Mouse (Mus musculus) CH12.LX (cell line): ENCODE data around the gene Cask. TPM values are rescaled to one million over a fixed set of nuclear protein-coding genes. Genes with fewer than 3 reads are reported as not detected.

Experiments used
- DNase-seq: peaks from one replicate; pipeline ENCODE4 v3.0.0-alpha.2; 2013; ENCODE audit errors: extremely low read depth
- H3K27ac ChIP-seq: 2 replicates; pipeline ENCODE4 v1.5.1; 2012; ENCODE audit warnings: low read depth, mild to moderate bottlenecking, control low read depth, moderate library complexity; ENCODE audit not compliant: insufficient read depth
- H3K27me3 ChIP-seq: replicated peaks from 2 replicates; pipeline ENCODE3; 2012; ENCODE audit warnings: inconsistent platforms
- H3K36me3 ChIP-seq, 2 experiments: replicated peaks in 1 of 2; 2 replicates each; pipeline versions ENCODE3 to v1.6.1; 2012; ENCODE audit warnings: inconsistent platforms in 1 of 2, low read length in 1 of 2, mild to moderate bottlenecking in 1 of 2, mixed read lengths in 1 of 2, moderate library complexity in 1 of 2; ENCODE audit not compliant: control insufficient read depth in 1 of 2, insufficient read depth in 1 of 2
- H3K4me1 ChIP-seq, 2 experiments: 2 replicates each; pipeline ENCODE4 v1.6.1; 2012; ENCODE audit warnings: inconsistent platforms in 1 of 2, moderate library complexity in 1 of 2; ENCODE audit not compliant: insufficient read depth in 2 of 2, control insufficient read depth in 1 of 2
- H3K4me2 ChIP-seq: 2 replicates; pipeline ENCODE4 v1.6.1; 2012; ENCODE audit warnings: low read depth, mild to moderate bottlenecking, control low read depth; ENCODE audit not compliant: poor library complexity, insufficient read depth, severe bottlenecking
- H3K4me3 ChIP-seq, 3 experiments: fragments of 150-350 bp in 1 of 3; sonication (generic) in 1 of 3; replicated peaks in 1 of 3; 2 replicates each; pipeline versions ENCODE3 to v1.5.1; 2011 to 2012; ENCODE audit warnings: low read depth in 2 of 3, low read length in 2 of 3, mild to moderate bottlenecking in 2 of 3, moderate library complexity in 2 of 3, control low read depth in 1 of 3, improper control_type of control experiment in 1 of 3, inconsistent platforms in 1 of 3, mixed read lengths in 1 of 3; ENCODE audit not compliant: poor library complexity in 1 of 3
- H3K79me2 ChIP-seq: replicated peaks from 2 replicates; pipeline ENCODE4 v1.6.1; 2012; ENCODE audit warnings: mild to moderate bottlenecking, moderate library complexity; ENCODE audit not compliant: control insufficient read depth, poor library complexity, insufficient read depth, severe bottlenecking; ENCODE audit errors: extremely low read depth
- H3K9ac ChIP-seq: 2 replicates; pipeline ENCODE4 v1.6.1; 2012; ENCODE audit warnings: low read depth, mild to moderate bottlenecking, control low read depth, moderate library complexity; ENCODE audit not compliant: insufficient read depth
- H3K9me3 ChIP-seq: replicated peaks from 2 replicates; pipeline ENCODE3; 2012; ENCODE audit warnings: low read length, inconsistent platforms, mixed read lengths
- BHLHE40 ChIP-seq: IDR thresholded peaks from 2 replicates; pipeline ENCODE4 v1.6.1; 2011; ENCODE audit warnings: mild to moderate bottlenecking, low read depth, low read length, improper control_type of control experiment
- CHD2 ChIP-seq: IDR thresholded peaks from 2 replicates; pipeline ENCODE4 v1.6.1; 2011; ENCODE audit warnings: low read length, improper control_type of control experiment
- E2F4 ChIP-seq: IDR thresholded peaks from 2 replicates; pipeline ENCODE4 v1.6.1; 2011; ENCODE audit warnings: low read depth, low read length, improper control_type of control experiment; ENCODE audit not compliant: insufficient replicate concordance
- EP300 ChIP-seq: IDR thresholded peaks from 2 replicates; pipeline ENCODE4 v1.6.1; 2011; ENCODE audit warnings: low read length, improper control_type of control experiment
- GABPA ChIP-seq: IDR thresholded peaks from 2 replicates; pipeline ENCODE4 v1.6.1; 2012; ENCODE audit warnings: low read depth, low read length, improper control_type of control experiment, inconsistent platforms; ENCODE audit not compliant: insufficient replicate concordance
- IRF4 ChIP-seq: IDR thresholded peaks from 2 replicates; pipeline ENCODE4 v1.6.1; 2014; ENCODE audit warnings: low read depth, mild to moderate bottlenecking, inconsistent platforms, low read length, improper control_type of control experiment
- MAX ChIP-seq: IDR thresholded peaks from 2 replicates; pipeline ENCODE4 v1.6.1; 2011; ENCODE audit warnings: low read length, improper control_type of control experiment
- MAZ ChIP-seq: IDR thresholded peaks from 2 replicates; pipeline ENCODE4 v1.6.1; 2012; ENCODE audit warnings: low read depth, mild to moderate bottlenecking, inconsistent platforms, low read length, improper control_type of control experiment, moderate library complexity
- POLR2A ChIP-seq: IDR thresholded peaks from 2 replicates; pipeline ENCODE4 v1.6.1; 2011; ENCODE audit warnings: low read depth, mild to moderate bottlenecking, improper control_type of control experiment, low read length
- POLR2AphosphoS2 ChIP-seq: IDR thresholded peaks from 2 replicates; pipeline ENCODE4 v1.6.1; 2011; ENCODE audit warnings: low read depth, low read length, improper control_type of control experiment
- RCOR1 ChIP-seq: conservative IDR thresholded peaks from 2 replicates; pipeline ENCODE4 v1.6.1; 2012; ENCODE audit warnings: low read depth, mild to moderate bottlenecking, inconsistent platforms, low read length, improper control_type of control experiment
- SIN3A ChIP-seq: IDR thresholded peaks from 2 replicates; pipeline ENCODE4 v1.6.1; 2012; ENCODE audit warnings: low read length, improper control_type of control experiment, inconsistent platforms
- SMC3 ChIP-seq: IDR thresholded peaks from 2 replicates; pipeline ENCODE4 v1.6.1; 2011; ENCODE audit warnings: low read depth, low read length, improper control_type of control experiment
- TBP ChIP-seq: conservative IDR thresholded peaks from 2 replicates; pipeline ENCODE4 v1.6.1; 2011; ENCODE audit warnings: low read depth, low read length, improper control_type of control experiment
- USF2 ChIP-seq: conservative IDR thresholded peaks from 2 replicates; pipeline ENCODE4 v1.6.1; 2011; ENCODE audit warnings: low read depth, low read length, improper control_type of control experiment
- ZKSCAN1 ChIP-seq: IDR thresholded peaks from 2 replicates; pipeline ENCODE4 v1.6.1; 2012; ENCODE audit warnings: low read depth, inconsistent platforms, low read length, improper control_type of control experiment, borderline replicate concordance
- dilution Hi-C: fragments of 300-500 bp; cut with MboI; formaldehyde crosslinking; loops from 2 replicates; pipeline ENCODE4 v1.14.3; 2020; ENCODE audit warnings: low sequenced_read_pairs; ENCODE audit not compliant: extremely low pct_unique_long_range_greater_than_20kb, extremely low pct_ligation_motif_present
- in situ Hi-C: fragments of 300-500 bp; cut with MboI; formaldehyde crosslinking; loops from 3 replicates; pipeline ENCODE4 v1.14.3; 2019; ENCODE audit warnings: low sequenced_read_pairs, low pct_ligation_motif_present, low pct_unique_long_range_greater_than_20kb, mixed read lengths
- polyA plus RNA-seq: library from polyadenylated mRNA; unstranded; fragments of >175 nt; gene quantifications from 2 replicates; pipeline ENCODE4 v1.2.1, GENCODE M21; 2012; ENCODE audit warnings: low read depth; ENCODE audit not compliant: insufficient read length
- total RNA-seq, 2 experiments: library from RNA; depleted of rRNA; stranded (reverse); fragments of 300-350 nt in 1 of 2; fragments of >200 nt in 1 of 2; gene quantifications; 2 replicates each; pipeline ENCODE4 v1.2.3; 2012 to 2014

Gene Cask
- total and polyA plus RNA-seq, 3 experiments: 0.40 to 5.0 (median 0.49) TPM

DNA sequence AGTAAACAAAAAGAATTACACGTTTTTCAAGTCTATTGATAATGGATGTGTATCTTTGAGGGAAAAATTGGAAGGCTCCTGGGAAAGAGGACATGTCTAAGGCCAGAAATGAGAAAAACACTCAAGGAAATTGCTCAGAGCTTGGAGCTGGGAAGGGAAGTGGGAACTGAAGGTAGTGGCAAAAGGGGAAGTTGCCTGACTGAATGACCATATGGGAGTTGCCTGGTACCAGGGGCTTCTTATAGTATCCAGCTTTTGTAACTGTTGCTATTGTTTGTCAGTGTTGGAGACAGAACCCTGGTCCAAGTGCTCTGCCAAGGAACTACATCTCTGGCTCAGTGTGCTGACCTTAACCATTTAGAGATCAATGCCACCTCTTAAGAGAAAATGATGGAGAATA lies 234.4 kb downstream of the Cask start:
- H3K9me3 ChIP-seq: no peaks in the 10 kb centered on the region
- in situ Hi-C loops: no loop called here
- H3K27ac ChIP-seq: no peak overlapping the region
- TF ChIP-seq IRF4 (peak; percentile 46), GABPA (no peak), EP300 (peak; percentile 43; the same call in 1 of the 2 replicates)
- TF ChIP-seq, all 38 proteins: peak for 2
- Histone ChIP-seq H3K4me3 (no peak overlapping the region), H3K27me3 (no peaks in the 10 kb centered on the region), H3K36me3 (no peaks in the 10 kb centered on the region), H3K9ac (no peak overlapping the region), H3K79me2 (no peaks in the 10 kb centered on the region), H3K4me2 (no peak overlapping the region), H3K4me1 (peaks cover 0 to 9% of the 10 kb centered on the region in 2 experiments; a peak in 2 of 4 replicates)
- dilution Hi-C loops: no loop called here
- no peak for DNase-seq

DNA sequence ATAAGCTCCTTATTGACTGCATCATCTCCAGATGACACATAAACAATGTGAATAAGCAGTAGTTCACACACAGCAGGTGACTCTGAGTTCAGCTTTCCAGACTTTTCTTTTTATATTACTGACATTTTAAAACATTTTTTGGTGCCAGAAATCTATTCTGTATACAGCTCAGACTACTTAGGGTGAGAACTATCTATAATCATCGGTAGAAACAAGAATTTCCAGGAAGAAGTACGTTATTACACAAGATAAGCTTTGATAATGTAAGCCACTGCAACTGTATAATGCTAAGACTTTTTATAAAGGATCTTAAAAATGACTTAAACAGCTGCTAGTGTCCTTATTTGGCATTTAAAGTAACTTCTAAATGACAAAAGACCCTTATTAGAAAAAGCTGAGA lies 239.1 kb downstream of the Cask start:
- DNase-seq: no peak
- H3K27me3 ChIP-seq: no peaks in the 10 kb centered on the region
- H3K4me1 ChIP-seq: peaks cover 0 to 6% of the 10 kb centered on the region in 2 experiments; a peak in 2 of 4 replicates
- H3K27ac ChIP-seq: no peak overlapping the region
- H3K4me2 ChIP-seq: no peak overlapping the region
- no peaks in the 10 kb centered on the region for H3K79me2 ChIP-seq
- no peaks in the 10 kb centered on the region for H3K36me3 ChIP-seq
- H3K9me3 ChIP-seq: no peaks in the 10 kb centered on the region
- in situ Hi-C loops (no loop called here), dilution Hi-C loops (no loop called here)
- TF ChIP-seq MAX: no peak
- TF ChIP-seq USF2: no peak
- TF ChIP-seq TBP: no peak
- TF ChIP-seq RCOR1: no peak
- TF ChIP-seq POLR2A: no peak
- TF ChIP-seq ZKSCAN1: no peak
- no peak for TF ChIP-seq CHD2
- no peak for TF ChIP-seq EP300
- TF ChIP-seq GABPA: no peak
- no peak for TF ChIP-seq SMC3
- no peak for TF ChIP-seq BHLHE40
- no peak overlapping the region for H3K4me3 ChIP-seq
- no peak overlapping the region for H3K9ac ChIP-seq

DNA sequence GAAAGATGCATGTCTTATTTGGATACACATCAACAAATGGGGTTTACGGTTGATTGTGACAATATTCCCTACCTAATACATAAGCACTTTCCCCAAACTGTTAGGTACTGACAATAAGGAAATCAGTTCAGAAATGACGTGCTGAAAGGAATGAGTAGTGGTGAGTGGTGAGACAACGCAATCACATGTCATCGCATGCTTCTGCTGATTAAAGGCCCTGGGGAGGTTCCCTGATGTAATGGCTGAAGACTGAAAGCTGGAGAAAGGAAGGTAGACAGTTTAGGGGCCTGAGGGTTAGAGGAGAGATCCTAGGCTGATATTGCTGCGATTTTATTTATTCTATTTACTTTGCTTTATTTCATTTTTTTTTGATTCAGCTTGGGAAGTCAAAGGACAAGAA lies 240.1 kb downstream of the Cask start:
- no peaks in the 10 kb centered on the region for H3K9me3 ChIP-seq
- in situ Hi-C loops: no loop called here
- no peak for TF ChIP-seq MAZ
- no peak for TF ChIP-seq POLR2AphosphoS2
- TF ChIP-seq E2F4: no peak
- TF ChIP-seq SIN3A: no peak
- TF ChIP-seq POLR2A: no peak
- TF ChIP-seq, all 38 proteins: peak for 0
- Histone ChIP-seq H3K79me2 (no peaks in the 10 kb centered on the region), H3K36me3 (no peaks in the 10 kb centered on the region), H3K4me3 (no peak overlapping the region), H3K27ac (no peak overlapping the region), H3K27me3 (no peaks in the 10 kb centered on the region), H3K4me2 (no peak overlapping the region), H3K4me1 (peaks cover 4 to 7% of the 10 kb centered on the region in 2 experiments; a peak in 3 of 4 replicates), H3K9ac (no peak overlapping the region)
- no peak for DNase-seq
- dilution Hi-C loops: no loop called here
